Mouse (Mus musculus): Measurements from ENCODE around the gene Smg6. TPM values are rescaled to one million over a fixed set of nuclear protein-coding genes. Genes with fewer than 3 reads are reported as not detected.
A peak's percentile ranks its signal among the peaks of the same experiment; 100 is the strongest.

The Smg6 gene
- 10 to 100 TPM; 11.9 to 12.4 TPM for total RNA-seq (2021)
- long read RNA-seq, experiment 1, full-length matches to known transcripts = 10 of 16 reads
- long read RNA-seq, experiment 1, partial matches to known transcripts = 3 of 16 reads
- long read RNA-seq, experiment 1, other reads (novel, unspliced or antisense) = 3 of 16 reads
- long read RNA-seq, experiment 2, full-length matches to known transcripts = 3 of 19 reads
- long read RNA-seq, experiment 2, partial matches to known transcripts = 7 of 19 reads
- long read RNA-seq, experiment 2, other reads (novel, unspliced or antisense) = 9 of 19 reads

- TF ChIP-seq CTCF (IDR thresholded peaks at IDR 0.05) = 0 out of 2 replicates have a peak, but pooled peaks have one; percentile 9
- DNase-seq = peak; percentile 97
- intact Hi-C loops (cut with DNase I) = no loop called here
- H3K27ac ChIP-seq = peak within 1 kb of the TSS; percentile 99
- peak within 1 kb of the TSS; percentile 94 for H3K4me3 ChIP-seq
These were observed at the start of gene Smg6, which contains the start of gene Srr for GRCm38 (mm10) chr11:74925577-74926387. Gene Smg6 (plus strand): TSS chr11:74925823. Gene Srr (minus strand): TSS chr11:74925948.

DNA sequence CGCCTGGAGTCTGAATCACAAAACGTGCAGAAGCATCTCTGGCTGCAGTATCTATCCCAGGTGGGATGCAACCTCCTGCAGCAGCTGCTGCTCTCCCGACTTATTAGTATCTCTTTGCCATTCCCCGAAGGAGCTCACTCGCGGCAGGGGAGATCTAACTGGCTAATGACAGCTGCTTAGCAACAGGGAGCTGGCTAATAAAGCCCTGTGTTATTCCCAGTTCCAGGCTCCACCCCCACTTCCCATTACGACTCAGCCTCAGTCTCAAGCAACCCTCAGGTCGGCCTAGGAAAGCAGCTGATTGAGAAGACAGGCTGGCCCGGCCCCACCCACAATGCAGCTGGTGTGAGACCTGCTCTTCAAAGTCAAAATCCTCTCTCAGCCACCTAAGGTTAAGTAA, 48.8 kb upstream of the Smg6 start:
- DNase-seq = peak; percentile 62
- Histone ChIP-seq H3K27ac (peak overlapping the region; percentile 51; the same call in 1 of the 2 replicates), H3K4me3 (peak overlapping the region; percentile 50)
- no peak for TF ChIP-seq CTCF (IDR thresholded peaks at IDR 0.05)
- intact Hi-C loops (cut with DNase I) = no loop called here

- no peak for TF ChIP-seq CTCF (IDR thresholded peaks at IDR 0.05)
- DNase-seq = no peak
- intact Hi-C loops (cut with DNase I) = no loop called here
- Histone ChIP-seq H3K27ac (0 out of 2 replicates have a peak overlapping the region, but pooled peaks have one; percentile 12), H3K4me3 (no peak overlapping the region)
These were observed 44.6 kb upstream of the Smg6 start for GRCm38 (mm10) chr11:74880999-74881398.

- TF ChIP-seq CTCF (IDR thresholded peaks at IDR 0.05) = no peak
- DNase-seq = no peak
- no peak overlapping the region for H3K4me3 ChIP-seq
- H3K27ac ChIP-seq = no peak overlapping the region
- intact Hi-C loops (cut with DNase I) = no loop called here
These were observed 43.6 kb upstream of the Smg6 start for GRCm38 (mm10) chr11:74881979-74882378.

DNA sequence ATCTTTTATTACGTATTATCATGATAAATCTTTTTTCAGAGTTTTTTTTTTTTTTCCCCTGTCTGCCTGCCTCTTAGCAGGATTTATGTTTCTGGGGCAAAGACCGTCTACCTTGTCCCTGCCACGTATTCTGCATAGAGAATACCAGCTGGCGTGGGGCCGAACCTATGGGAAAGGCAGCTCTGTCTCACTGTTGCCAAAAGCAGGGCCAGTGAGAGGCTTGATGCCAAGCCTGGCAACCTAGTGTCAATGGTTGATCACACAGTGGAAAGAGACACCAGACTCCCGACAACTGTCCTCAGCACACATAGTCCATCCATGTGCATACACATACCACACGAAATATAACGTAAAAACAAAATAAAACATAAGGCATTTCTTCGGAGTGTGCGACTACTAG, 42.5 kb upstream of the Smg6 start:
- intact Hi-C loops (cut with DNase I) = no loop called here
- peak; percentile 77 for DNase-seq
- H3K4me3 ChIP-seq = no peak overlapping the region
- TF ChIP-seq CTCF (IDR thresholded peaks at IDR 0.05) = no peak
- H3K27ac ChIP-seq = no peak overlapping the region

DNA sequence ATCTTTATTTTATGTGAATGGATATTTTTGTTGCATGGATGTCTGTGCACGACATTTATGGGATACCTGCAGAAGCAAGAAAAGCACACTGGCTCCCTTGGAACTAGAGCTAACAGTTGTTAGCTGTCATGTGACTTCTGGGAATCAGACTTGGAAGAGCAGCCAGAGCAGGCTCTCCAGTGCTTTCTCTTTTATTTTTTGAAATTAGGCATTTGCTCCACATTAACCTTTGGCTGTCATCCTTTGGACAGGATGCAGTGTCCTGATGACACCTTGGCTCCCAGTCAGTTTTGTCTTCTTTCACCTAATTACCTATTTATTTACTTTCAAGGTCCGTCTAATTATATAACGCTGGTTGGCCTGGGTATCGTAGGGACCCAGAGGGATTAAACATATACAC, 31.0 kb upstream of the Smg6 start:
- H3K4me3 ChIP-seq = peak overlapping the region; percentile 35
- intact Hi-C loops (cut with DNase I) = no loop called here
- TF ChIP-seq CTCF (IDR thresholded peaks at IDR 0.05) = no peak

GRCm38 (mm10) chr11:74895980-74896900, 29.4 kb upstream of the Smg6 start:
- peak overlapping the region; percentile 79 for H3K4me3 ChIP-seq
- H3K27ac ChIP-seq = peak overlapping the region; percentile 95
- TF ChIP-seq CTCF (IDR thresholded peaks at IDR 0.05) = peak; percentile 45
- peak; percentile 79 for DNase-seq
- intact Hi-C loops (cut with DNase I) = no loop called here

More for the DNA sequence above, 31.0 kb upstream of the Smg6 start:
- no peak for DNase-seq
- peak overlapping the region; percentile 41; the same call in 1 of the 2 replicates for H3K27ac ChIP-seq

GRCm38 (mm10) chr11:74896901-74897677, 28.5 kb upstream of the Smg6 start, which contains the start of gene Sgsm2:
Gene Sgsm2 (minus strand): TSS chr11:74897060.
- Histone ChIP-seq H3K27ac (peak within 1 kb of the TSS; percentile 95), H3K4me3 (peak within 1 kb of the TSS; percentile 79)
- intact Hi-C loops (cut with DNase I) = no loop called here
- 0 out of 2 replicates have a peak, but pooled peaks have one; percentile 7 for TF ChIP-seq CTCF (IDR thresholded peaks at IDR 0.05)
- DNase-seq = peak; percentile 82

- peak within 1 kb of the TSS; percentile 95 for H3K27ac ChIP-seq
- intact Hi-C loops (cut with DNase I) = no loop called here
- DNase-seq = peak; percentile 96
- TF ChIP-seq CTCF (IDR thresholded peaks at IDR 0.05) = no peak
- peak within 1 kb of the TSS; percentile 79 for H3K4me3 ChIP-seq
These were observed 27.7 kb upstream of the Smg6 start, which contains the start of gene Tsr1 for GRCm38 (mm10) chr11:74897678-74898516. Gene Tsr1 (plus strand): TSS chr11:74898071.

DNA sequence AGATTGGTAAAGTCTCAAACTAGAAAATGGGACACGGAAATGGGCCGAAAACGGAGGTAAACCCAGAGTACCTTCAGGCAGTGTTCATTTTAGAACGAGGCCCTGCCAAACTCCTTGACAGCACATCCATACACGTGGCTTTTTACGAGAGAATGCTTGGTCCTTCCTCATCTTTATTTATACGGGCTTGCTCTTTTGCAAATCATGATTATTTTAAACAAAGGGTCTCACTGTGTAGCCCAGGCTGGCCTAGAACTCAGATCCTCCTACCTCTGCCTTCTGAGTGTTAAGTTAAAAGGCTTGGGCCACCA, 27.2 kb upstream of the Smg6 start:
- Histone ChIP-seq H3K4me3 (peak overlapping the region; percentile 79), H3K27ac (peak overlapping the region; percentile 95)
- no peak for DNase-seq
- intact Hi-C loops (cut with DNase I) = no loop called here
- TF ChIP-seq CTCF (IDR thresholded peaks at IDR 0.05) = no peak

- DNase-seq = no peak
- no peak for TF ChIP-seq CTCF (IDR thresholded peaks at IDR 0.05)
- intact Hi-C loops (cut with DNase I) = no loop called here
- H3K27ac ChIP-seq = no peak overlapping the region
- H3K4me3 ChIP-seq = no peak overlapping the region
These were observed 24.1 kb upstream of the Smg6 start for GRCm38 (mm10) chr11:74901555-74901954.

Data from gastrocnemius, adult 2 months (tissue).